Mouse (Mus musculus) embryonic facial prominence, embryonic 13.5 days (tissue): ENCODE data around the gene Ccl1. TPM values are rescaled to one million over a fixed set of nuclear protein-coding genes. Genes with fewer than 3 reads are reported as not detected.

Experiments used
- ATAC-seq: fragments of 200-750 bp; cut with Nextera tagmentation; 2 replicates; pipeline ENCODE4 v1.8.0; 2017; ENCODE audit warnings: low read depth; ENCODE audit not compliant: insufficient number of reproducible peaks, insufficient read depth, low FRiP score, low TSS enrichment
- H3K27ac ChIP-seq: fragments of 300-500 bp; sonication (generic); 2 replicates; pipeline ENCODE4 v1.5.1; 2015; ENCODE audit warnings: moderate library complexity, mild to moderate bottlenecking, inconsistent platforms
- H3K27me3 ChIP-seq: fragments of 300-500 bp; sonication (generic); 2 replicates; pipeline ENCODE4 v1.6.1; 2015; ENCODE audit warnings: mild to moderate bottlenecking, inconsistent platforms
- H3K36me3 ChIP-seq: fragments of 300-500 bp; sonication (generic); 2 replicates; pipeline ENCODE4 v1.6.1; 2015; ENCODE audit warnings: mild to moderate bottlenecking, inconsistent platforms
- H3K4me1 ChIP-seq: fragments of 300-500 bp; sonication (generic); 2 replicates; pipeline ENCODE4 v1.6.1; 2015; ENCODE audit warnings: inconsistent platforms
- H3K4me2 ChIP-seq: fragments of 300-500 bp; sonication (generic); 2 replicates; pipeline ENCODE4 v1.6.1; 2015; ENCODE audit warnings: moderate library complexity, mild to moderate bottlenecking, inconsistent platforms
- H3K4me3 ChIP-seq: fragments of 300-500 bp; sonication (generic); 2 replicates; pipeline ENCODE4 v1.5.1; 2015; ENCODE audit warnings: mild to moderate bottlenecking, inconsistent platforms
- H3K9ac ChIP-seq: fragments of 300-500 bp; sonication (generic); 2 replicates; pipeline ENCODE4 v1.6.1; 2015; ENCODE audit warnings: mild to moderate bottlenecking, inconsistent platforms
- H3K9me3 ChIP-seq: fragments of 300-500 bp; sonication (generic); 2 replicates; pipeline ENCODE4 v1.6.1; 2016; ENCODE audit warnings: inconsistent platforms
- WGBS: fragments of 180-500 bp; shearing (Covaris S2); methylation state at CpG from one replicate; pipeline ENCODE4 v1.1.7; 2015; ENCODE audit warnings: mixed read lengths; 5-methylcytosine and 5-hydroxymethylcytosine counted together
- polyA plus RNA-seq: library from polyadenylated mRNA; unstranded; fragments of >200 nt; fragmentation: Nextera tagmentation; extraction: Ambion mirVana; gene quantifications from 2 replicates; pipeline ENCODE4 v1.2.1, GENCODE M21; 2015

Gene Ccl1
- polyA plus RNA-seq, 1 experiment from 2014 or later: not detected

DNA sequence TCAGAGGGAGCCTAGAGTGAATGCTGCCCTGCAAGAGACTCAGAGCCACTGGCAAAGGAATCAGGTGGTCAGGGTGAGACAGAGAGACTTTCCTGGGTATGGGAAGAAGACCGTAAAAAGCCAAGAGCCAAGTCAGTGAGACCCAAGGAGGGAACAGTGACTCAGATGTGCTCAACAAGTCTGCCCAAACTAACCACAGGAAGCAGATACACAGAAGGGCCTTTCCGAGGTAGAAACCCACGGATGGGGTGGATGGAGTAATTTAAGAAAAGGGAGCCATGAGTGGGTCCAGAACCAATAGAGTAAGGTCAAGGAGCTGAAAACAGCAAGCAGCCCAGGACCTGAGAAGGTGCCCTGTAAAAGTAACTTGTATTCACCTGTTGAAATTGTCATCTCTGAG lies 101.8 kb downstream of the Ccl1 start:
- no peak overlapping the region for H3K4me2 ChIP-seq
- H3K27me3 ChIP-seq: no peaks in the 10 kb centered on the region
- H3K9me3 ChIP-seq: no peaks in the 10 kb centered on the region
- H3K36me3 ChIP-seq: no peaks in the 10 kb centered on the region
- WGBS: 80% methylated on average over 3 of the region's 3 CpGs
- H3K27ac ChIP-seq: no peak overlapping the region
- H3K4me1 ChIP-seq: peaks cover 8% of the 10 kb centered on the region; the same call in 1 of the 2 replicates
- no peak for ATAC-seq
- H3K9ac ChIP-seq: no peak overlapping the region
- no peak overlapping the region for H3K4me3 ChIP-seq

DNA sequence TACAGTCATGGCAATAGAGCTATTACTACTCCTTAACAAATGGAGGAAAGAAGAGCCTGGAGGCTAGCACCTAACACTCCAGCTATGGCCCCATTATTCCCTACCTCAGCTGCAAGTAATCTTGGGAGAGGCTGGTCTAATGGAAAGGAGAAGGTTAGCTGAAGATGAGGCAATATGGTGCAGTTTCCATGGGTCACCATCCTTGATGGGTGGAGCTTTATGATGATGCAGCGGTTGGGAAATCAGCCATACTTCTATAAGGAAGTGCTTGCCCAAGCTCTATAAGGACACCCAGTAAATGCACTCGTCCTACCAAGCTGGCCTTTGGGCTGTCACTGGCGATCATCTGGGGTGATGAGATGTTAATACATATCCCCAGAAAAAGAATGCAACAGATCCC lies 107.7 kb downstream of the Ccl1 start:
- no peak for ATAC-seq
- Histone ChIP-seq H3K27me3 (peaks cover 5% of the 10 kb centered on the region; the same call in 1 of the 2 replicates), H3K27ac (no peak overlapping the region), H3K9ac (no peak overlapping the region), H3K9me3 (no peaks in the 10 kb centered on the region), H3K4me2 (no peak overlapping the region), H3K4me3 (no peak overlapping the region), H3K36me3 (no peaks in the 10 kb centered on the region), H3K4me1 (peaks cover 13% of the 10 kb centered on the region)
- 81% methylated on average over 3 of the region's 3 CpGs for WGBS

- H3K9me3 ChIP-seq: no peaks in the 10 kb centered on the region
- H3K9ac ChIP-seq: no peak overlapping the region
- no peak for ATAC-seq
- WGBS: 54% methylated on average over 2 of the region's 2 CpGs
- peaks cover 13% of the 10 kb centered on the region for H3K4me1 ChIP-seq
- H3K4me2 ChIP-seq: no peak overlapping the region
- no peaks in the 10 kb centered on the region for H3K36me3 ChIP-seq
- no peak overlapping the region for H3K27ac ChIP-seq
- H3K4me3 ChIP-seq: no peak overlapping the region
- peaks cover 10% of the 10 kb centered on the region; the same call in 1 of the 2 replicates for H3K27me3 ChIP-seq
Measured at GRCm38 (mm10) chr11:82194980-82195379, 110.5 kb downstream of the Ccl1 start.

DNA sequence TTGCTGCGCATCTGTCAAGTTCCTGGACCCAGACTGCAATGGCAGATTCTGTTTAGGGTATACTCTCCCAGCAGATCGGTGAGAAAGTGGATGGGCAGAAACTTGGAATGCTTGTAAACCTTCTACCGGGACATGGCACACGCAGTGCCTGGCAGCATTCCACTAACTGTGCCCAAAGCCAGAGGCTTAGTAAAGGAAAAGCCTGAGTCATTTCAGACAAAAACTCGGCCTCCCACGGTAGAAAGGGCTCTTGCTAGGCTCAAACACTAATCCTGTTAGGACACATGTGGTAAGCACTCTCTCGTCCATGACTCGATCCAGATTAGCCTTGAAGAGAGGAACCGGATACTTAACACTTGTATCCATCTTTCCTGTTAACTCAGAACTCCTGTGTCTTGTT lies 111.7 kb downstream of the Ccl1 start:
- no peak overlapping the region for H3K27ac ChIP-seq
- peaks cover 10% of the 10 kb centered on the region; the same call in 1 of the 2 replicates for H3K27me3 ChIP-seq
- no peaks in the 10 kb centered on the region for H3K9me3 ChIP-seq
- ATAC-seq: no peak
- no peak overlapping the region for H3K4me2 ChIP-seq
- whole genome bisulfite sequencing: 57% methylated on average over 9 of the region's 9 CpGs
- peaks cover 6% of the 10 kb centered on the region; the same call in 1 of the 2 replicates for H3K4me1 ChIP-seq
- no peak overlapping the region for H3K9ac ChIP-seq
- H3K36me3 ChIP-seq: no peaks in the 10 kb centered on the region
- H3K4me3 ChIP-seq: no peak overlapping the region

- H3K4me3 ChIP-seq: no peak overlapping the region
- H3K4me1 ChIP-seq: peaks cover 6% of the 10 kb centered on the region; the same call in 1 of the 2 replicates
- no peak overlapping the region for H3K27ac ChIP-seq
- no peak overlapping the region for H3K9ac ChIP-seq
- 66% methylated on average over 13 of the region's 13 CpGs for WGBS
- ATAC-seq: no peak
- H3K27me3 ChIP-seq: peaks cover 4% of the 10 kb centered on the region; the same call in 1 of the 2 replicates
- no peaks in the 10 kb centered on the region for H3K36me3 ChIP-seq
- no peaks in the 10 kb centered on the region for H3K9me3 ChIP-seq
- no peak overlapping the region for H3K4me2 ChIP-seq
Measured at GRCm38 (mm10) chr11:82189782-82190563, 115.5 kb downstream of the Ccl1 start.

GRCm38 (mm10) chr11:82185684-82186083 lies 119.8 kb downstream of the Ccl1 start:
- ATAC-seq: no peak
- no peaks in the 10 kb centered on the region for H3K4me1 ChIP-seq
- WGBS: 81% methylated on average over 3 of the region's 3 CpGs
- H3K9ac ChIP-seq: no peak overlapping the region
- no peak overlapping the region for H3K4me3 ChIP-seq
- peaks cover 11% of the 10 kb centered on the region for H3K27me3 ChIP-seq
- H3K9me3 ChIP-seq: no peaks in the 10 kb centered on the region
- H3K4me2 ChIP-seq: no peak overlapping the region
- H3K36me3 ChIP-seq: no peaks in the 10 kb centered on the region
- H3K27ac ChIP-seq: no peak overlapping the region

GRCm38 (mm10) chr11:82183281-82183935 lies 122.1 kb downstream of the Ccl1 start:
- no peak overlapping the region for H3K4me3 ChIP-seq
- H3K4me1 ChIP-seq: no peaks in the 10 kb centered on the region
- H3K4me2 ChIP-seq: no peak overlapping the region
- peaks cover 27% of the 10 kb centered on the region for H3K27me3 ChIP-seq
- ATAC-seq: no peak
- no peak overlapping the region for H3K9ac ChIP-seq
- WGBS: 76% methylated on average over 6 of the region's 6 CpGs
- H3K27ac ChIP-seq: no peak overlapping the region
- no peaks in the 10 kb centered on the region for H3K9me3 ChIP-seq
- H3K36me3 ChIP-seq: no peaks in the 10 kb centered on the region

- H3K9me3 ChIP-seq: no peaks in the 10 kb centered on the region
- H3K36me3 ChIP-seq: no peaks in the 10 kb centered on the region
- no peak overlapping the region for H3K4me2 ChIP-seq
- no peak for ATAC-seq
- H3K9ac ChIP-seq: no peak overlapping the region
- no peak overlapping the region for H3K27ac ChIP-seq
- H3K4me3 ChIP-seq: no peak overlapping the region
- 90% methylated on average over 6 of the region's 6 CpGs for WGBS
- peaks cover 31% of the 10 kb centered on the region for H3K27me3 ChIP-seq
- no peaks in the 10 kb centered on the region for H3K4me1 ChIP-seq
Measured at GRCm38 (mm10) chr11:82182401-82182800, 123.1 kb downstream of the Ccl1 start.

DNA sequence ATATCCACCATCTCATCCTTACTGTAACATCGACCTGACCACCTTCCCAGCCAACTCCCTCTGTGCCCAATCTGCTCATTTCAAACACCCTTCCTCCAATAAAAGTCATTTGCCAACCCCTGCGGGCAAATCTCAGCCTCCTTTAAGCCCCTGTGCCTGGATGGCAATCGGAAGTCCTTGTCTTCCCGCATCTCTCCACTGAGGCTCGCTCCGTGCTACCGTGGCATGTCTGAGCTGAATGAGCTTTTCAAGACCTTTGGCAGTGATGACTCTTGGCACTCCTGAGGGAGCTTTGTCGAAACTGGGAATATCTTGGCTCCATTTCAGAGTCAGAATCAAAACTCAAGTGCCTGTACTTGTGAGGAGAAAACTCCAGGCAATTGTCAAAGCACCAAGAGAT lies 124.2 kb downstream of the Ccl1 start:
- no peak overlapping the region for H3K4me2 ChIP-seq
- no peak overlapping the region for H3K27ac ChIP-seq
- no peaks in the 10 kb centered on the region for H3K9me3 ChIP-seq
- no peaks in the 10 kb centered on the region for H3K36me3 ChIP-seq
- no peak overlapping the region for H3K9ac ChIP-seq
- H3K27me3 ChIP-seq: peaks cover 36% of the 10 kb centered on the region
- no peaks in the 10 kb centered on the region for H3K4me1 ChIP-seq
- WGBS: 86% methylated on average over 8 of the region's 8 CpGs
- no peak overlapping the region for H3K4me3 ChIP-seq
- ATAC-seq: no peak

DNA sequence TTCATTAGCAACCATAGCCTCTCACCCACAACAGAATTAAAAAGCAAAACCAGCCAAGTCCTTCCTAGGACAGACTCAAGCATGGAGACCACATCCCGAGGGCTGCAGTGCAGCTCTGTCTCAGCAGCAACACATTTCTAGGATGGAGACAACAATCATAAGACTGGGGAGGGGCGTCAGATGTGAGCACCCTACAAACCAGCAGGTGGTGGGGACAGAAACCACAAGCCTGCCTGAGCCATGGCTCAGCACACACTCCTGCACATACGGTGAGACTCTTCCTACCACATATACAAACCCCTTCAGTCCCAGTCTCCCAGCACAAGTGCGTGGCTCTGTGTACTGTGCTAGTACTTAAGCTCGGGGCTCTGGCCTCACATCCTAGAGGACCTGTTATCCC lies 127.3 kb downstream of the Ccl1 start:
- ATAC-seq: no peak
- Histone ChIP-seq H3K9ac (no peak overlapping the region), H3K4me2 (no peak overlapping the region), H3K9me3 (no peaks in the 10 kb centered on the region), H3K27me3 (peaks cover 49% of the 10 kb centered on the region), H3K27ac (no peak overlapping the region), H3K36me3 (no peaks in the 10 kb centered on the region), H3K4me1 (no peaks in the 10 kb centered on the region), H3K4me3 (no peak overlapping the region)
- WGBS: 74% methylated on average over 5 of the region's 5 CpGs

- no peak for ATAC-seq
Measured at GRCm38 (mm10) chr11:82177711-82178110, 127.8 kb downstream of the Ccl1 start.

DNA sequence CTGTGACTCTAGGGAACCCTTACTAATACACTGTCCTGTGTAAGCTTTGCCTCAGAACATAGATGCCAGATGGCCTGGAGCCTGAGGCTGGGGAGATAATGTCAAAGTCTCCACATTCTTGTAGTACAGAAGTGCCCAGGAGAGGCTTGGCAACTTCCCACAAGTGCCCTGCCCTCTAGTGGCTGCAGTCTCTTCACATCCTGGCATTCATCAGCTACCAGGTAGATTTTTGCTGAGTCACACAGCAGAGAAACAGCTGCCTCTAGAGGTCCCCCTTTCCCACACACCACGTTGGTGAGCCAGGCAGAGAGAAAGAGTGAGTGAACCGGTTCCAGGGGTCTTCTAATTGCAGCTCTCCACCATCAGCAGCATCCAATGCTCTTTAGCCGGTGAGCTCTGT lies 130.7 kb downstream of the Ccl1 start:
- ATAC-seq: no peak
- Histone ChIP-seq H3K4me2 (no peak overlapping the region), H3K4me3 (no peak overlapping the region), H3K27ac (no peak overlapping the region), H3K36me3 (no peaks in the 10 kb centered on the region), H3K4me1 (no peaks in the 10 kb centered on the region), H3K27me3 (peaks cover 41% of the 10 kb centered on the region), H3K9me3 (no peaks in the 10 kb centered on the region), H3K9ac (no peak overlapping the region)
- WGBS: 23% methylated on average over 3 of the region's 3 CpGs

More at GRCm38 (mm10) chr11:82177711-82178110, 127.8 kb downstream of the Ccl1 start:
- no peaks in the 10 kb centered on the region for H3K4me1 ChIP-seq
- 30% methylated on average over 5 of the region's 5 CpGs for WGBS
- H3K4me2 ChIP-seq: no peak overlapping the region
- H3K9me3 ChIP-seq: no peaks in the 10 kb centered on the region
- H3K36me3 ChIP-seq: no peaks in the 10 kb centered on the region
- no peak overlapping the region for H3K9ac ChIP-seq
- H3K4me3 ChIP-seq: no peak overlapping the region
- peaks cover 54% of the 10 kb centered on the region for H3K27me3 ChIP-seq
- H3K27ac ChIP-seq: no peak overlapping the region
